Mouse (Mus musculus) ovary, postnatal 14 days (tissue): Measurements from ENCODE around the gene Fitm2.

Source experiments
- DNase-seq: peaks from one replicate; pipeline ENCODE4 v3.0.0; 2022; ENCODE audit warnings: low spot score

Fitm2 gene

DNA sequence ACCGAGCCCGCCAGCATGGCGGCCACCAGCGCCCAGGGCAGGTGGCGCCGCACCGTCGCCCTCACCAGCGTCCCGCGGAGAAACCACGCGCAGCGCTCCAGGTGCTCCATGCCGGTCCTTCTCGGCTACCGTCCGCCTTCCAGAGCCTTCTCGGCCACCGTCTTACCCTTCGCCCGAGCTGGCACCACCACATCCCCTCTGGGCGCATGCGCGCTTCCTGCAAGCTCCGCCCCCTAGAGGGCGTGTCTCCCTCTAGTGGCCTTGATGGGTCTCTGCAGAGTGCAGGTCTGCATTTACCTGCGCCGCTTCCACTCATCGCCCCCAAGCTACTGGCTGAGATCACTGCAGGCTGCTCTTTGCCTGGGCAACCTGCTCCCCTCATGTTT is at the start of gene Fitm2:
Gene Fitm2, minus strand, starts transcription at position 164 of the 386 bp plus-strand sequence.
- DNase-seq, result peak; percentile 95

DNA sequence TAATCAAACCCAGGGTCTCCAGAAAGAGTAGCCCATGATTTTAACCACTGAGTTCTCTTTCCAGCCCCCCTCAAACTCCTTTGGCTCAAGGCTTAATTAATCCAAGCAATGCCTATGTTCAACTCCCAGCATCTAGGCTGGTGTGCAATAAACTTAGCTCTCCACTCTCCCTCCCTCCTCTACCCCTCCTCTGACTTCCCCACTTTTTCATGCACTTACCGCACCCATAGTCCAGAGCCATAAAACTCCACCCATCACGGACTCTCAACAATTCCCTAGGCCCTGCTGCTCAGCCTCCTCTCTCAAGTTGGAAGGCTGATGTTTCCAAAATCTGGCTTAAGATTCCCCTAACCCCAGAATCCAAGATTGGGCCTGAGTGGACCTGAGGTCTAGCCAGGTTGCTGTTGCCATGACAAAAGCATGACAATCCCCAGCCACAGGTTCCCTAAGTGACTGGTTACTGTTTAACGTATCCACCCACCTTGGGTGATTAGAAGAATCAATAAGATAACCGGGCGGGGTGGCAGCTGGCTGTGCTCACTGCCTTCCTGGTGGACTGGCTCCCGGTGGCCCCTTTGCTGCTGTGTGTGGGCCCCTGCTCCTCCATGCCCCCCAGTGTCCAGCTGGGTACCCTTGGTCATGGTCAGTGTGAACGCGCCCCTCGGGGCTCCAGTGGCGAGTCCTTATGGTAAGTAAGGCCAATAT is 34.0 kb upstream of the Fitm2 start, which contains the start of gene Hnf4a:
Gene Hnf4a, plus strand, starts transcription at position 509 of the 705 bp plus-strand sequence.
- no peak for DNase-seq

DNA sequence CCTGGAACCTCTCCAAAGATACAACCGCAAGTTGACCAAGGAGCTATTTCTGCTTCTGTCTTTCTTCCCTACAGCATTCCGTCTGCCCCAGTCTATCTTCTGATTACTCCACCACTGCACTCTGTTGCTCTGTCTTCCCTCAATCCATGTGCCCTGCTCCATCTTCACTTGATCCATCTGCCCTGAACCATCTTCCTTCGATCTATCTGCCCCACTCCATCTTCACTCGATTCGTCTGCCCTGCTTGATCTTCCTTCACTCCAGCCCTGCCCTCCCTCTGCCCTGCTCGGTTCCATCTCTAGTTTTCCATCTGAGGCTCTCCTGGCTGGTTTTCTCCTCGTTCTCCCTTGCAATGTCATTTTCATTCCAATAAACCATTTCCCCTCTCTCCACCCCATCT is 30.8 kb upstream of the Fitm2 start:
- DNase-seq, result no peak

DNA sequence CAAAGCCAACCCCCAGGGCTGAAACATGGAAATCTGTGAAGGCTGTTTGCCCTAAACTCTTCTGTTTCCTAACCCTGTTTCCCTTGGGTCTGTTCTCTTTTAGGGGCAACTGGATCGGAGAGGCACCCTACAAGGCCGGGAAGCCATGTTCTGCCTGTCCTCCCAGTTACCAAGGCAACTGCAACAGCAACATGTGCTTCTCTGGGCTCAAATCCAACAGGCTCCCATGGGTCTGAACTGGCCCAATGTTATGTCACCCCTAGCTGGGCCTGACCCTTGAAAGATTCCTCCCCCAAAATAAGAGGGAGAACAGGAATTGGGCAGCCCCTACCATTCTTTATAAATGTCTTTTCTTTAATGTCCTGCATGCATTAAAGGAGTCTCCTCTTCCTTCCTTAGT is 29.8 kb upstream of the Fitm2 start:
- DNase-seq, result no peak

DNA sequence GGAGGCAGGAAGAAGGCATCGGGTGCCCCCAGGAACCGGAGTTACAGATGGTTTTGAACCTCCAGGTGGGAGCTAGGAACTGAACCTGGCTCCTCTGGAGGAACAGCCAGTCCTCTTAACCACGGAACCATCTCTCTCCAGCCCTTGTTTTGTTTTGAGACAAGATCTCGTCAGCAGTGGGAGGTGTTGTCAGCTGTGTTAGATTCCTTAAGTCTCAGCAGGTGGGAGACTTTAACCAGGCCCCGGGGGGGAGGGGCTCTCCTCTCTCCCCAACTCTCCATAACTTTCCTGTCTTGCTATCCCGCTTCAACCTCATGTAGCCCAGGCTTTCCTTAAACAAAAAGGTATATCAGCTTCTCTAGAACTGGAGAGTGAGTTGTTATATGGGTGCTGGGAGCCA is 22.0 kb upstream of the Fitm2 start:
- no peak for DNase-seq

DNA sequence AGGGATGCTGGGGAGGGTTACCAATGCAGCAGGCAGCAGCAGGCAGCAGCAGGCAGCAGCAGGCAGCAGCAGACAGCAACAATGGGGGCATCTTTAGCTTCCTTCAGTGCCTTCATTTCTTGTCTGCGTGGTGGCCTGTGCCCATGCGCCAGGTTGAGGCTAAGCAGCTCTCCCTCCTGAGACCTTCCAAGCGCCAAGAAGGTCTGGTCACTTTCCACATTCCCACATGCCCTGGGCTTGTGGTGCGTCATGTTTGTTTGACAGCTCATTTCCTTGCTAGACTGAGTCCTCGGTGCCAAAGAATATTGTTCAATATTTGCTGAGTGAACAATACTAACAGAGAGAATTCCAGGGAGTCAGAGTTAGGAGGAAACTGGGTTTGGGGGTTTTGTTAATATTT is 21.5 kb upstream of the Fitm2 start:
- no peak for DNase-seq

DNA sequence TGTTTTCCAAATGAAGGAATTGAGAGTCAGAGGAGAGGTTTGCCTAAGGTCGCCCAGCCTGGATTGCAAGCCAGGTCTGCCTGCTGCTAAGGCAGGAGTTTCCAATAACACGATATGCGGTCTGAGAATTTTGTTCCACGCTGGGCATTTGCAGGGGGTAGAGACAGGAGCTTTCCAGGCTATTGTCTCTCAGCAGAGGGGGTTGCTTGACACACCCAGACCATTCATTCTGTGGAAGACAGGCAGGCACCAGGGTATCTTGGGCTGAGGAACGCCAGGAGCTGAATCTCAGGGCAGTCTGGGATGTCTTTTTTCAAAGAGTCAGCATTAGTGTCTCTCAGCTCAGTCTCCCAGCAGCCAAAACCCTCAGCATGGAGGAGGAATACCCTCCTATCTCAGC is 20.6 kb upstream of the Fitm2 start:
- no peak for DNase-seq

DNA sequence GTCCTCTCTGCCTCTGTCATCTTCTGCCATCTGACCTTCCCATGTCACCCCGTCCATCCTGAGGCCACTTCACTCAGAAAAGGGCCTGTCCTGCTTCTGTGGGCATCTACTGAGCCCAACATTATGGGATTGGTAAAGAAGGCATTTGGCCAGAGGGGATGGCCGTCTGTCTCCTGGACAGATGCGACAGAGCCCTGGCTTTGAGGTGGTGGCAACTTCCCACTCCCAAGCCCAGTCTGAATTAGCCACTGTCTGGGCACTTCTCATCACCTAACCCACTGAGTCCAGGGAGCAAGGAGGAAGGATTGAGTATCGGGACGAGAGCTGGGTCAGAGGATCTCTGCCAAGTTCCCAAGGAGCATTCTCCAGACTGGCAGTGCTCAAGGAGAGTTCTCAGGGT is 19.6 kb upstream of the Fitm2 start, which contains the start of gene R3hdml:
Gene R3hdml, plus strand, starts transcription at position 301 of the 400 bp plus-strand sequence.
- no peak for DNase-seq

DNA sequence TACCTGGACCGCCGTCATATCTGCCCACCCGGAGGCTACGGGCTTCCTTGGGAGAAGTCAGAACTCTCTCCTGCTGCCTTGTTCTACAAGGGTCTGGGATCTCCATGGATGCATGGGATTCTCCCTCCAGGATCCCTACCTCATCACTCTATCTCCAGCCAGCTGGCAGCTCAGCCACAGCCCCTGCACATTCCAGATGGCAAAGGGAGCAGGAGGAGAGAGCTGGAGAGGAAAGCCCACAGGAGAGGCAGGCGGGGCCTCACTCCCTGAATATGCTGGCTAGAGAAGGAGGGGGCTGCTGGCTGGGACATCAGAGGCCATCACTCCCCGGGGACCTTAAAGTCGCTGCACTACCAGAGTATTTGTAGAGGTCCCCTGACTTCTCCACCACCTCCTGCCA is 18.9 kb upstream of the Fitm2 start:
- no peak for DNase-seq

DNA sequence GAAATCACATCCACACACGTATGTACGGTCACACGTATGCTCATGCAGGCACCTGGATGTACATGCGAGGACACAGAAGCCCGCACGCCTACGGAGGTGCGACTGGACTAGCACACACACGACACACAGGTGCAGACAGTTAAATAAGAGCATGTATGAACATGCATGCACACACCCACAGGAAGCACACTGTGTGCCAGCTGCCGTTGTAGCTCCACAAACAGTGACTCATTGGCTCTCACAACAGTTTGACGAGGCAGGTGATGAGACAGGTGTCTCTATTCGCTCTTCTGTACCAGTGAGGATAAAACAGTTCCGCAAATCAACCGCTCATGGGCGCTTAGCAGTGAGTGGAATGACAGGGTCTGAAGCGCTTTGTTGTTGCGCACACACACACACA is 18.2 kb upstream of the Fitm2 start:
- DNase-seq, result no peak

DNA sequence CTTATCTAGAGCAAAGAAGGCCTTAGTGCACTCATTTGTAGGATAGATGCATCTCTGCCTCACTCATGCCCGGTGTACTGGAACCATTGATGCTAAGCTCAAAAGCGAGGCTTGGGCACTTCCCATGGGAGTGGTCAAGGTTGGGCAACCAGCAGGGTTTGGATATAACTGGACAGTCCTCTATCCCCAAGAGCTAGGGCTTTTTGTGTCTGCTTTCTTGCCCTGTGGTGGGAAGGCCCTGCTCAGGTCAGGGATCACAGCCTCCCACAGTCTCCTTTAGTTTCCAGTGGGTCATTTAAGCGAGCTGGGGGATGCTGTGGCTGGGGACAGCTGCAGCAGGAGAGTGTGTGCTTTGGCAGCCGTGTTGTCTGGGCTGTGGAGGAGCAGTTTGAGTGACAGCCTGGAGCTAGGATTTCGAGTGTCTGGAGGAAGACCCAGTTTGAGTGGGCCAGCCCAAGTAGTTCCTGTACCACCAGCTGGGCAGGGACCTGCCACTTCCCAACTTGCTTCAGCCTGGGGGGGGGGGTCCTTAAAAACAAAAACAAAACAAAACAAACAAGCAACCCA is 17.4 kb upstream of the Fitm2 start:
- DNase-seq, result no peak

DNA sequence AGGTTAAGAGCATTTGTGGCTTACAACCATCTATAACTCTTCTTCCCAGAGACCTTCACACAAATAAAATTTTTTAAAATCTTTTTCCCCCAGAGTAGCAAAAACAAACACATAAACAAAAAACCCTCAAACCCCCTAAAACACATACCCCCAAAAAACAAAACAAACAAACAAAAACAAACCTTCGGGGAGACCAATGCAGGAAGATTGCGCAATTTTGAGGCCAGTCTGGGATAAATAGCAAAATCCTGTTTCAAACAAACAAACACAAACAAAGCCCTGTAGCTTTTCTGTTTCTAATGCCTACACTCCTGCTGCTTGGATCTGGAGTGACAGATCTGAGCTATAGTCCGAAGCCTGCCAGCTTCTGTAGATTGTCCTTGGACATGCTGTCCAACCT is 14.9 kb upstream of the Fitm2 start:
- DNase-seq, result no peak

DNA sequence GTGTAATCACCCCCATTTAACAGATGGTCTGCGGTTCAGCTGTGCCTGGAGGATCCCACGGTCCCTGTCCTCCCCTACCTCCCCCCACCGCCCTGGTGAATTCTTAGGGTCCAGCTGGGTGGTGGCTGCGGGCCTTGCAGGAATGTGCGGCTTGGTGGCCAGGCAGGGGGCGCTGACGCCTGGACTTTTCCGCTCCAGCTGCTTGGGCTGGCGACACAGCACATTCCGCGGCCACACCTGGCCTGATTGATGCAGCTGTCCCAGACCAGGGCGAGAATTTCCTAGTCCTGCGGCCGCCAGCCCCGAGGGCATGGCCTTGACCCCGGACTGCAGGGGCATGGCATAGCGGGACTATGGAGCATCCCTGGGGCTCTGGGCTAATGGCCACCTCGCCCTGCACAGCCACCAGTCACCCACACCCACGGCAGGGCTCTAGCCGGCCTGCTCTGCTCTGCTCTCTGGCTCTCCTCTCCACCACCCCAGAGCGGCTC is 9.2 kb upstream of the Fitm2 start:
- no peak for DNase-seq

DNA sequence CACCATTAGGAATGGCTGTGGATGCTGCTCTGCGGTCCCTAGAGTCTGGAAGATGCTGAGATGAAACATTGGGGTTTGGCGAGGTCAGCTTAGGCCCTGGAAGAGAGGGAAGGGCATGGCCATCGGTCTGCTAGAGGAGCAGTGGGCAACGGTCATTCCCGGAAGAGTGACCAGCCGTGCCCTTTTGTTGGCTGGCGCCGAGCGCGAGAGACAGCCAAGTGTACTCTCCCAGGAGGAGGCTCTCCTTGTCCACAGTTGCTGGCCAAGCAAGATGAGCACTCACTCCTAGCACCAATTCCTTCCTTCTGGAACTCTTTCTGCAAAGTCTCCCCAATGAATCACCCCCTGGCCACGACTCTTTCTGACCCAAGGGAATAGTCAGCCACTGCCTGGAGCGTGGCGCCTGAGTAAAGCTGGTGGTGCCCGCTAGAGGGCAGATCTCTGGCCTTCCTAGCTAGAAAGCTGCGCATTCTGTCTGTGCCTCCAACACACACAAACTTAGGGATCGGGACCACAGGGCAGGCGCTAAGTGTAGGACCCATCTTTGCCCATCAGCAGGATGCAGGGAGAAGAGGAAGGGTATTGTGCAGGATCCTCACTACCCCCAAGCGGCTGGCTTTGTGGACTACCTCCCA is 7.9 kb upstream of the Fitm2 start:
- DNase-seq, result no peak

DNA sequence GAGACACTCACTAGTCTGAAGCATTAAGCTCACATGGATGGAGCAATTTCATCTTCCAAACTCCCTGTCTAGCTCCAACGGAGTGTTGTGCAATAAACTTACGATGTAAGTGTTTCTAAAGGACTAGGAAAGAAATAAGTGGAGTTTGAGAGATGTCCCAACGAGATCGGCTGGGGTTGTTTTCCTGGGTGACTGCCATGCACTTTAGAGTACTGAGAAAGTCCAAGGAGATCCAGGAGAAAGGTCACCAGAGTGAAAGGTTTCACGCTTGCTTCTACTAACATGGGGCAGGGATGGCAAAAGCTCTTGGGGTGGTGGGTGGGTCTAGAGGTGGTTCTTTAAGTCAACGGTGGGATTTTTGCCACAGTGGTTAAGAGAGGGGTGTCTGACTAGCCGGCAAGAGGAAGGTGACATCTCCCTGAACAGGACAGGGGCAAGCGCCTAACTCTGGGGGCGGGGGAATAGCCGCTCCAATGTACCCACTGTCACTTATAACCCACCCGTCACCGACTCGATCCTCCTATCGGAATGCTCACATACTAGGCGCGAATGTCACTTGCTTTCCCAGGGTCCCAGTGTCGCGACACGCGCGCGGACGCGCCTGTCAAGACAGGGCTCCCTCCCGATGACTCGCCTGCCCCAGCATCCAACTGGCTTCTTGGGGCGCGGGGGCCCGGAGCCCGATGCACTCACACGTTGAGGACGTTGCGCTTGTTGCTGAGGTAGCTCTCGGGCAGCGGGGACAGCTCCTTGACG is 541 bp downstream of the Fitm2 start:
- DNase-seq, result peak; percentile 25

DNA sequence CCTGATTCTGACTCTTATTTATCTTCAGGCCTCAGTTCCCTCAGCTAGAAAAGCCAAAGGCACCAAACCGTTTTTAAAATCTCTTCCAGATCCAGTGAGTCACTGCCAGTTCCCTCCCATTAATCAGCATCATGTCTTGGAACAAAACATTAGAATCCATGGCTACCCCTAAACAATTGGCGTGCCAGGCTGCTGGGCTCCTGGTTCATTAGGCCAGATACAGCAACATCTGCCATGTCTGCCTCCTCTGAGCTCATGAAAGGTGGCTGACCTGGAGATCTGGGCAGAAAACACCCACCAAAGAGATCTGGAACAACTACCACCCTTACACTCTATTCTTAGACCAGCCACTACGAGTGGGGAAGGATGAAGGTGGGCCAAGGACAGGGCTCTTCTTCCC is 1.3 kb downstream of the Fitm2 start:
- DNase-seq, result no peak

DNA sequence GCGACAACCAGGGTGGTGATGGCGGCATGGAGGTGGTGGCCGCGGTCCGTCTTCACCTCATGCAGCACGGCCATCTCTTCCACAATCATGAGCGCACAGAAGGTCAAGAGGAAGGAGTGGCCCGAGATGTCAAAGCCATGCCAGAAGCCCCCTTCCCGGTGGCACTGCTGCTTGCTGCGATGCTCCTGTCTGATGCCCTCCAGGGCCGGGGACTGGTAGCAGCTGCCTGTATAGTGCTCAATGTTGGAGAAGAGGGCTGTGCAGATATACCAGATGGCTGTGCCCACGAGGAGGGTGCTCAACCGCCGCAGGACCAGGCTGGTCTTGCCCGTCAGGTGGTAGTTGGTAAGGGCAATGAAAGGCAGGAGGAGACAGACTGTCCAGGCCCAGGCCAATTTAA is 2.7 kb downstream of the Fitm2 start:
- no peak for DNase-seq

DNA sequence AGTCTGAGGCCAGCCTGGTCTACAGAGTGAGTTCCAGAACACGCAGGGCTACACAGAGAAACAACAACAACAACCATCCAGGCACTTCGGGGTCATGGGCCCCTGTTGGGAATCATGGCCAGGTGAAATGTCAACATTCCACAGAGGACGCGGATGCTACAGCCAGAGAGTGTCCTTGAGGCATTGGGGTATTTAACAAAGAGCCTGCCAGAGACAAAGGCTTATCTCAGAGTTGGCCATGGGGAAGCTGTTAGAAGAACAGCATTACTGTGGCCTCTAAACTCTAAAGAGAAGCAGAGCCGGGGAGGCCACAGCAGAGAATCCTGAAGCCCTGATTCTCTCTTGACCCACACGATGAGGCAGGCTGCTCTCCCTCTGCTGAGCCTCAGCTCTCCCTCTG is 3.6 kb downstream of the Fitm2 start:
- no peak for DNase-seq

DNA sequence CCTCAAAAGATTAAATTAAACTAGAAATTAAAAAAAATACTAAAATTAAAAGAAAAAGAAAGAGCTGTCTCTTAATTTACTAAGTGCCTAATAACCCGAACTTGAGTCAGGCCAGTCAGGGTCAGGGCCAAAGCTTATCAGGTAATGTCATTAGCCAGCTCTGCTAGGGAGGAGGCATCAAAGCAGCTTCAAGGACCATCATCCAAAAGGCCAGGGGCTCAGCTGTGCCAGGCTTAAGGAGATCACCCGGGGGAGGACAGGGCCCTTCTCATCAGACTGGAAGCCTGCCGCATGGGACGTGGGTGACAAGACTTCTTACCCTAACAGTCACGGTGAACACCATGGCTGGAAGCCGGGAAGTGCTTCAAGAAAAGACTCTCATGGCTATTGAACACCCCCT is 4.8 kb downstream of the Fitm2 start:
- no peak for DNase-seq

DNA sequence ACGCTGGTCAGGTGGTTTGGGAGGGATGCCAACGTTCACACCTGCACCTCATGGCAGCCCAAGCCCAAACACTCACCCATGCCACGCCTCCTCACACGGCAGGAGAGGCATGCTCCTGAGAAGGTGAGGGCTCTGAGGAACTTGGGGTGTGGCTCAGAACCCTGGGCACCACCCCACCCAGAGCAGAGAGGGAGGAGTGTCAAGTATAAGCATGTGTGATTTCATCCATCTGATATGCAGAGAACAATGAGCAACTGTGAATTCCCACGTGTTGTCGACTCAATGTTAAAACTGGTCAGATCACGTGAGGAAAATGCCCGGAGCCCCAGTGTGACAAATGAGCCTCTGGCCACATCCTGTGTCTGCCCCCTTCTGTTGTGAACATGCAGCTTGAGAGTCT is 5.7 kb downstream of the Fitm2 start:
- DNase-seq, result no peak

DNA sequence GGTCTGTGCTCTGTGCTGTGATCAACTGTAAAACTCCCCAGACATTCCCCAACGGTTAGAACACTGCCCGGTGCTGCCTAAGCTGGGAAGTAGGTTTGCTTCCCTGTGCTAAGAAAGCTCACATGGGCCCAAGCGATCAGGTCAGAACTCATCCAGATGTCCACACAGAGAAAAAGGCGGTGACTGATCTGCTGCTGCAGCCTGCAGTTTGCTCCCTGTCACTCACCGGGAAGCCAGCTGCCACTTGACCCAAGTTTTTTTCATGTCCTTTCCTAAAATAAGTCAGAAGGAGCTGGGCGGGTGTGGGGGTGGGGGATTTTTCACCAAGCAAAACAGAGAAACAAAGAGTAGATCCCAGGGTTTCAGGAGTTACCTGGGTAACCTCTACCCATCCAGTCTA is 7.9 kb downstream of the Fitm2 start:
- DNase-seq, result no peak

DNA sequence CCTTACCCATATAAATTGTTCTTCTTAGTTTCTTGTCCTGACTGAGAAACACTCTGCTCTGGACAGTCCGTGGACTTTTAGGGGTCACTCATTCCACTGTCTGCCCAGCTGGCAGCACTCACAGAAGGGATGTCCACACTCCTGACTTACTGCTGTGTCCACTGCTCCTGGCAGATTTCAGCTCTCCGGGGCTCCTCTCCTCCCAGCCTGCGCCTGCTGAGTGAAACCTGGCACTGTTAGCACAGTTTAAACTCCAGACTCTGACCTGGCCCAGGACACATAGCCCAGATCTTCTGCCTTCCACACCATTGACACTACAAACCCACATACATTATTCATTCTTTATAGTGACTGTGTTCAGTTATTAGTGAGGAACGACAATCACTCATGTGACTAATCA is 8.4 kb downstream of the Fitm2 start:
- DNase-seq, result no peak
